Mouse (Mus musculus): ENCODE measurements around the gene Plekho2. TPM values are rescaled to one million over a fixed set of nuclear protein-coding genes. Genes with fewer than 3 reads are reported as not detected.

The Plekho2 gene
- total and polyA plus RNA-seq, 3 experiments = 7.9 to 33.8 (median 13.9) TPM

- Histone ChIP-seq H3K9ac (ENCODE audit: insufficient read depth, low read depth) (no peak overlapping the region), H3K4me3 (replicated peaks in 1 of 3; ENCODE audit: low read depth in 2 of 3, low read length in 2 of 3, poor library complexity in 1 of 3) (no peak overlapping the region), H3K27ac (ENCODE audit: insufficient read depth, low read depth) (no peak overlapping the region), H3K27me3 (replicated peaks) (no peaks in the 10 kb centered on the region), H3K9me3 (replicated peaks; ENCODE audit: low read length) (no peaks in the 10 kb centered on the region), H3K4me2 (ENCODE audit: insufficient read depth, low read depth, poor library complexity, severe bottlenecking) (no peak overlapping the region), H3K36me3 (replicated peaks in 1 of 2; ENCODE audit: control insufficient read depth in 1 of 2, insufficient read depth in 1 of 2, low read length in 1 of 2) (no peaks in the 10 kb centered on the region), H3K79me2 (replicated peaks; ENCODE audit: control insufficient read depth, extremely low read depth, insufficient read depth, poor library complexity, severe bottlenecking) (no peaks in the 10 kb centered on the region), H3K4me1 (ENCODE audit: control insufficient read depth in 1 of 2, insufficient read depth in 2 of 2) (peaks cover 0 to 23% of the 10 kb centered on the region in 2 experiments; a peak in 2 of 4 replicates)
- dilution Hi-C loops (cut with MboI; ENCODE audit: extremely low pct_ligation_motif_present, extremely low pct_unique_long_range_greater_than_20kb, low sequenced_read_pairs) = no loop called here
- in situ Hi-C loops (cut with MboI; ENCODE audit: low pct_ligation_motif_present, low pct_unique_long_range_greater_than_20kb, low sequenced_read_pairs) = loop anchor here (10.0 kb wide), 1 partner anchor 129 kb away; no protein-coding TSS in a partner anchor
- no peak for TF ChIP-seq ZKSCAN1 (IDR thresholded peaks at IDR 0.05; ENCODE audit: borderline replicate concordance, low read depth, low read length)
- TF ChIP-seq CTCF (conservative IDR thresholded peaks at IDR 0.05 in 1 of 2, IDR thresholded peaks at IDR 0.05 in 1 of 2; ENCODE audit: low read depth in 2 of 2, low read length in 2 of 2) = no peak
- no peak for TF ChIP-seq USF1 (IDR thresholded peaks at IDR 0.05; ENCODE audit: low read depth, low read length)
- no peak for TF ChIP-seq CHD2 (IDR thresholded peaks at IDR 0.05; ENCODE audit: low read length)
- no peak for TF ChIP-seq JUN (IDR thresholded peaks at IDR 0.05; ENCODE audit: insufficient read depth, low read depth, low read length)
- no peak for TF ChIP-seq RCOR1 (conservative IDR thresholded peaks at IDR 0.05; ENCODE audit: low read depth, low read length)
- TF ChIP-seq SIN3A (IDR thresholded peaks at IDR 0.05; ENCODE audit: low read length) = no peak
- no peak for DNase-seq (ENCODE audit: extremely low read depth)
These were observed 54.2 kb downstream of the Plekho2 start for GRCm38 (mm10) chr9:65525445-65526195.

- dilution Hi-C loops (cut with MboI; ENCODE audit: extremely low pct_ligation_motif_present, extremely low pct_unique_long_range_greater_than_20kb, low sequenced_read_pairs) (no loop called here), in situ Hi-C loops (cut with MboI; ENCODE audit: low pct_ligation_motif_present, low pct_unique_long_range_greater_than_20kb, low sequenced_read_pairs) (loop anchor here (10.0 kb wide), 1 partner anchor 131 kb away; no protein-coding TSS in a partner anchor)
- peak; percentile 76 for DNase-seq (ENCODE audit: extremely low read depth)
- Histone ChIP-seq H3K4me2 (ENCODE audit: insufficient read depth, low read depth, poor library complexity, severe bottlenecking) (peak overlapping the region; percentile 25; the same call in 1 of the 2 replicates), H3K79me2 (replicated peaks; ENCODE audit: control insufficient read depth, extremely low read depth, insufficient read depth, poor library complexity, severe bottlenecking) (no peaks in the 10 kb centered on the region), H3K9me3 (replicated peaks; ENCODE audit: low read length) (no peaks in the 10 kb centered on the region), H3K27me3 (replicated peaks) (no peaks in the 10 kb centered on the region), H3K4me1 (ENCODE audit: control insufficient read depth in 1 of 2, insufficient read depth in 2 of 2) (peaks cover 0 to 10% of the 10 kb centered on the region in 2 experiments; a peak in 2 of 4 replicates), H3K36me3 (replicated peaks in 1 of 2; ENCODE audit: control insufficient read depth in 1 of 2, insufficient read depth in 1 of 2, low read length in 1 of 2) (no peaks in the 10 kb centered on the region), H3K4me3 (replicated peaks in 1 of 3; ENCODE audit: low read depth in 2 of 3, low read length in 2 of 3, poor library complexity in 1 of 3) (no peak overlapping the region), H3K9ac (ENCODE audit: insufficient read depth, low read depth) (no peak overlapping the region), H3K27ac (ENCODE audit: insufficient read depth, low read depth) (no peak overlapping the region)
- no peak for TF ChIP-seq E2F4 (IDR thresholded peaks at IDR 0.05; ENCODE audit: insufficient replicate concordance, low read depth, low read length)
- TF ChIP-seq SMC3 (IDR thresholded peaks at IDR 0.05; ENCODE audit: low read depth, low read length) = peak; percentile 100
- TF ChIP-seq ZC3H11A (IDR thresholded peaks at IDR 0.05; ENCODE audit: low read depth, low read length) = peak; percentile 96
- no peak for TF ChIP-seq CHD2 (IDR thresholded peaks at IDR 0.05; ENCODE audit: low read length)
- peak; percentile 80 for TF ChIP-seq USF1 (IDR thresholded peaks at IDR 0.05; ENCODE audit: low read depth, low read length)
- TF ChIP-seq ZNF384 (IDR thresholded peaks at IDR 0.05; ENCODE audit: low read depth, low read length) = no peak
- no peak for TF ChIP-seq PAX5 (IDR thresholded peaks at IDR 0.05; ENCODE audit: low read length)
- TF ChIP-seq BHLHE40 (IDR thresholded peaks at IDR 0.05; ENCODE audit: low read depth, low read length) = peak; percentile 95
- peak; percentile 71 for TF ChIP-seq SIN3A (IDR thresholded peaks at IDR 0.05; ENCODE audit: low read length)
- no peak for TF ChIP-seq HCFC1 (IDR thresholded peaks at IDR 0.05; ENCODE audit: low read depth, low read length)
- TF ChIP-seq NRF1 (IDR thresholded peaks at IDR 0.05; ENCODE audit: low read depth, low read length) = no peak; the same call in 1 of the 2 replicates
- no peak for TF ChIP-seq TBP (conservative IDR thresholded peaks at IDR 0.05; ENCODE audit: low read depth, low read length)
- TF ChIP-seq ZKSCAN1 (IDR thresholded peaks at IDR 0.05; ENCODE audit: borderline replicate concordance, low read depth, low read length) = no peak
- no peak for TF ChIP-seq POLR2AphosphoS2 (IDR thresholded peaks at IDR 0.05; ENCODE audit: low read depth, low read length)
- peak; percentile 48 to 99 for TF ChIP-seq CTCF (conservative IDR thresholded peaks at IDR 0.05 in 1 of 2, IDR thresholded peaks at IDR 0.05 in 1 of 2; ENCODE audit: low read depth in 2 of 2, low read length in 2 of 2)
- peak; percentile 37; the same call in 1 of the 2 replicates for TF ChIP-seq NELFE (IDR thresholded peaks at IDR 0.05; ENCODE audit: low read depth, low read length)
- TF ChIP-seq JUN (IDR thresholded peaks at IDR 0.05; ENCODE audit: insufficient read depth, low read depth, low read length) = no peak
- TF ChIP-seq MAX (IDR thresholded peaks at IDR 0.05; ENCODE audit: low read length) = peak; percentile 98
- TF ChIP-seq ELF1 (IDR thresholded peaks at IDR 0.05; ENCODE audit: low read depth, low read length) = no peak
- no peak for TF ChIP-seq GABPA (IDR thresholded peaks at IDR 0.05; ENCODE audit: insufficient replicate concordance, low read depth, low read length)
- TF ChIP-seq USF2 (conservative IDR thresholded peaks at IDR 0.05; ENCODE audit: low read depth, low read length) = peak; percentile 74
- peak; percentile 96 for TF ChIP-seq RAD21 (IDR thresholded peaks at IDR 0.05; ENCODE audit: low read depth, low read length)
- TF ChIP-seq IRF4 (IDR thresholded peaks at IDR 0.05; ENCODE audit: low read depth, low read length) = no peak; the same call in 1 of the 2 replicates
- TF ChIP-seq ETS1 (conservative IDR thresholded peaks at IDR 0.05; ENCODE audit: low read depth, low read length) = no peak
- peak; percentile 95 for TF ChIP-seq MYC (IDR thresholded peaks at IDR 0.05; ENCODE audit: low read depth, low read length)
- TF ChIP-seq KAT2A (IDR thresholded peaks at IDR 0.05; ENCODE audit: insufficient replicate concordance, low read length) = no peak
- TF ChIP-seq JUND (conservative IDR thresholded peaks at IDR 0.05; ENCODE audit: low read depth, low read length) = no peak
These were observed 56.1 kb downstream of the Plekho2 start for GRCm38 (mm10) chr9:65523611-65524364.
